Mouse (Mus musculus): ENCODE results near the gene Mmp14.

DNA sequence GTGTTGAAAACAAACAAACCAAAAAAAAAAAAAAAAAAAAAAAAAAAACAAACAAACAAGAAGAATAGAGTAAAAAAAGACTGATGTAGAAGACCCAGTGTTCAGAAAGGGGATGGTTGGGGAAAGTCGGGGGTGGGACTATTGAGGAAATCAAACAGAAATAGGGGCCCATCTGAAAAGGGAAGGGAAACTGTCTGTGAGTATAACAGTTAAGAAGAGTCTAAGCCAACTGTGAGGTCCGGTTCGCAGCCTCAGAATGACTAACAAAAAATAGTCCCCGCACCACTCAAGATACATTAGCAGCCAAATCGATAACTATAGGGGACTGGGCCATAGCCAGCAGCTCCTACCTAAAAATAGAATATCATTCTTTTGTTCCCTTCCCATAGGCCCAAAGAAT is 61.8 kb downstream of the Mmp14 start:
- TF ChIP-seq POLR2A (IDR thresholded peaks at IDR 0.05; ENCODE audit: insufficient read depth, low read depth, low read length) (no peak), EP300 (IDR thresholded peaks at IDR 0.05; ENCODE audit: insufficient read depth, low read depth, low read length) (no peak), CTCF (IDR thresholded peaks at IDR 0.05) (no peak)

Measured in heart, adult 2 months (tissue).